Mouse (Mus musculus): Measurements from ENCODE around the gene H2afv.

DNA sequence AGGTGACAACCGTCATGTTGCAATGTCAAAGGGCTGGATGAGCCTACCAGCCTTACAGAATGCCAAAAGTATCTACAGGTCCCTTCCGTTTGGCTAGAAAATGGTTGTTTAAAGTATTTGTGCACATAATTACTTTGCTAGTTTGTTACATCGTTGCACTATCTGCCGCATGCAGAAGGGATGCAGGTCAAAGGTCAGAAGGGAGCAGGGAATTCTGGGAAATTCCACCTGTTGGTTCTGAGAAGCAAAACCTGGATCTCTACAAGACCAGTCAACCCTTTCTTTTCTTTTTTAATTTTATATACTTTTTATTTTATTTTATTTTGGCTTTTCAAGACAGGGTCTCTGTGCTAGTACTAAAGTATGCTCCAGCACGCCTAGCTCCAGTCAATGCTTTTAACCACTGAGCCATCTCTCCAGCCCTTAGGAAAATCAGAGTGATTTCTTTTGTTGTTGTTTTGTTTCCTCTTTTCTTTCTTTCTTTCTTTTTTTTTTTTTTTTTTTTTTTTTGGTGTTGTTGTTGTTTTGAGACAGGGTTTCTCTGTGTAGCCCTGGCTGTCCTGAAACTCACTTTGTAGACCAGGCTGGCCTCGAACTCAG, 56.0 kb downstream of the H2afv start:
- no peak for TF ChIP-seq MAX (IDR thresholded peaks at IDR 0.05)
- no peak for TF ChIP-seq CTCF (IDR thresholded peaks at IDR 0.05; ENCODE audit: control insufficient read depth, insufficient read depth, insufficient read length)
- no peak for TF ChIP-seq USF1 (IDR thresholded peaks at IDR 0.05; ENCODE audit: low read depth)
- TF ChIP-seq MYOG (IDR thresholded peaks at IDR 0.05; ENCODE audit: control insufficient read depth, extremely low read depth, insufficient read length) = no peak
